Mouse (Mus musculus) CH12.LX (cell line): ENCODE measurements around the gene Bap1. TPM values are rescaled to one million over a fixed set of nuclear protein-coding genes. Genes with fewer than 3 reads are reported as not detected.
A peak's percentile ranks its signal among the peaks of the same experiment; 100 is the strongest.

Source experiments
- DNase-seq: peaks from one replicate; pipeline ENCODE4 v3.0.0-alpha.2; 2013; ENCODE audit errors: extremely low read depth
- H3K27ac ChIP-seq: 2 replicates; pipeline ENCODE4 v1.5.1; 2012; ENCODE audit warnings: low read depth, mild to moderate bottlenecking, control low read depth, moderate library complexity; ENCODE audit not compliant: insufficient read depth
- H3K27me3 ChIP-seq: replicated peaks from 2 replicates; pipeline ENCODE3; 2012; ENCODE audit warnings: inconsistent platforms
- H3K36me3 ChIP-seq, 2 experiments: replicated peaks in 1 of 2; 2 replicates each; pipeline versions ENCODE3 to v1.6.1; 2012; ENCODE audit warnings: inconsistent platforms in 1 of 2, low read length in 1 of 2, mild to moderate bottlenecking in 1 of 2, mixed read lengths in 1 of 2, moderate library complexity in 1 of 2; ENCODE audit not compliant: control insufficient read depth in 1 of 2, insufficient read depth in 1 of 2
- H3K4me1 ChIP-seq, 2 experiments: 2 replicates each; pipeline ENCODE4 v1.6.1; 2012; ENCODE audit warnings: inconsistent platforms in 1 of 2, moderate library complexity in 1 of 2; ENCODE audit not compliant: insufficient read depth in 2 of 2, control insufficient read depth in 1 of 2
- H3K4me2 ChIP-seq: 2 replicates; pipeline ENCODE4 v1.6.1; 2012; ENCODE audit warnings: low read depth, mild to moderate bottlenecking, control low read depth; ENCODE audit not compliant: poor library complexity, insufficient read depth, severe bottlenecking
- H3K4me3 ChIP-seq, 3 experiments: fragments of 150-350 bp in 1 of 3; sonication (generic) in 1 of 3; replicated peaks in 1 of 3; 2 replicates each; pipeline versions ENCODE3 to v1.5.1; 2011 to 2012; ENCODE audit warnings: low read depth in 2 of 3, low read length in 2 of 3, mild to moderate bottlenecking in 2 of 3, moderate library complexity in 2 of 3, control low read depth in 1 of 3, improper control_type of control experiment in 1 of 3, inconsistent platforms in 1 of 3, mixed read lengths in 1 of 3; ENCODE audit not compliant: poor library complexity in 1 of 3
- H3K79me2 ChIP-seq: replicated peaks from 2 replicates; pipeline ENCODE4 v1.6.1; 2012; ENCODE audit warnings: mild to moderate bottlenecking, moderate library complexity; ENCODE audit not compliant: control insufficient read depth, poor library complexity, insufficient read depth, severe bottlenecking; ENCODE audit errors: extremely low read depth
- H3K9ac ChIP-seq: 2 replicates; pipeline ENCODE4 v1.6.1; 2012; ENCODE audit warnings: low read depth, mild to moderate bottlenecking, control low read depth, moderate library complexity; ENCODE audit not compliant: insufficient read depth
- H3K9me3 ChIP-seq: replicated peaks from 2 replicates; pipeline ENCODE3; 2012; ENCODE audit warnings: low read length, inconsistent platforms, mixed read lengths
- BHLHE40 ChIP-seq: IDR thresholded peaks from 2 replicates; pipeline ENCODE4 v1.6.1; 2011; ENCODE audit warnings: mild to moderate bottlenecking, low read depth, low read length, improper control_type of control experiment
- CHD1 ChIP-seq: IDR thresholded peaks from 2 replicates; pipeline ENCODE4 v1.6.1; 2012; ENCODE audit warnings: low read depth, low read length, improper control_type of control experiment, inconsistent platforms
- CHD2 ChIP-seq: IDR thresholded peaks from 2 replicates; pipeline ENCODE4 v1.6.1; 2011; ENCODE audit warnings: low read length, improper control_type of control experiment
- CTCF ChIP-seq, 2 experiments: IDR thresholded peaks in 1 of 2; conservative IDR thresholded peaks in 1 of 2; 2 replicates each; pipeline ENCODE4 v1.5.1; 2011 to 2012; ENCODE audit warnings: low read depth in 2 of 2, low read length in 2 of 2, improper control_type of control experiment in 1 of 2, inconsistent platforms in 1 of 2, mild to moderate bottlenecking in 1 of 2, moderate library complexity in 1 of 2
- E2F4 ChIP-seq: IDR thresholded peaks from 2 replicates; pipeline ENCODE4 v1.6.1; 2011; ENCODE audit warnings: low read depth, low read length, improper control_type of control experiment; ENCODE audit not compliant: insufficient replicate concordance
- ELF1 ChIP-seq: IDR thresholded peaks from 2 replicates; pipeline ENCODE4 v1.6.1; 2014; ENCODE audit warnings: low read depth, mild to moderate bottlenecking, inconsistent platforms, low read length, improper control_type of control experiment
- EP300 ChIP-seq: IDR thresholded peaks from 2 replicates; pipeline ENCODE4 v1.6.1; 2011; ENCODE audit warnings: low read length, improper control_type of control experiment
- ETS1 ChIP-seq: conservative IDR thresholded peaks from 2 replicates; pipeline ENCODE4 v1.6.1; 2012; ENCODE audit warnings: low read depth, mild to moderate bottlenecking, inconsistent platforms, low read length, improper control_type of control experiment, moderate library complexity
- GABPA ChIP-seq: IDR thresholded peaks from 2 replicates; pipeline ENCODE4 v1.6.1; 2012; ENCODE audit warnings: low read depth, low read length, improper control_type of control experiment, inconsistent platforms; ENCODE audit not compliant: insufficient replicate concordance
- HCFC1 ChIP-seq: IDR thresholded peaks from 2 replicates; pipeline ENCODE4 v1.6.1; 2012; ENCODE audit warnings: low read depth, mild to moderate bottlenecking, inconsistent platforms, low read length, improper control_type of control experiment
- IRF4 ChIP-seq: IDR thresholded peaks from 2 replicates; pipeline ENCODE4 v1.6.1; 2014; ENCODE audit warnings: low read depth, mild to moderate bottlenecking, inconsistent platforms, low read length, improper control_type of control experiment
- JUN ChIP-seq: IDR thresholded peaks from 2 replicates; pipeline ENCODE4 v1.6.1; 2011; ENCODE audit warnings: low read depth, mild to moderate bottlenecking, low read length, improper control_type of control experiment, moderate library complexity; ENCODE audit not compliant: insufficient read depth
- JUND ChIP-seq: conservative IDR thresholded peaks from 2 replicates; pipeline ENCODE4 v1.6.1; 2011; ENCODE audit warnings: low read depth, low read length, improper control_type of control experiment
- KAT2A ChIP-seq: IDR thresholded peaks from 2 replicates; pipeline ENCODE4 v1.6.1; 2012; ENCODE audit warnings: low read length, improper control_type of control experiment, inconsistent platforms; ENCODE audit not compliant: insufficient replicate concordance
- MAFK ChIP-seq: IDR thresholded peaks from 2 replicates; pipeline ENCODE4 v1.6.1; 2011; ENCODE audit warnings: low read length, improper control_type of control experiment; ENCODE audit not compliant: insufficient replicate concordance
- MAX ChIP-seq: IDR thresholded peaks from 2 replicates; pipeline ENCODE4 v1.6.1; 2011; ENCODE audit warnings: low read length, improper control_type of control experiment
- MAZ ChIP-seq: IDR thresholded peaks from 2 replicates; pipeline ENCODE4 v1.6.1; 2012; ENCODE audit warnings: low read depth, mild to moderate bottlenecking, inconsistent platforms, low read length, improper control_type of control experiment, moderate library complexity
- MEF2A ChIP-seq: IDR thresholded peaks from 2 replicates; pipeline ENCODE4 v1.6.1; 2014; ENCODE audit warnings: low read depth, mild to moderate bottlenecking, inconsistent platforms, low read length, improper control_type of control experiment, borderline replicate concordance
- MXI1 ChIP-seq: IDR thresholded peaks from 2 replicates; pipeline ENCODE4 v1.6.1; 2011; ENCODE audit warnings: mild to moderate bottlenecking, low read depth, low read length, improper control_type of control experiment
- MYC ChIP-seq: IDR thresholded peaks from 2 replicates; pipeline ENCODE4 v1.6.1; 2011; ENCODE audit warnings: low read depth, mild to moderate bottlenecking, improper control_type of control experiment, low read length
- NELFE ChIP-seq: IDR thresholded peaks from 2 replicates; pipeline ENCODE4 v1.6.1; 2011; ENCODE audit warnings: low read depth, low read length, improper control_type of control experiment
- NRF1 ChIP-seq: IDR thresholded peaks from 2 replicates; pipeline ENCODE4 v1.6.1; 2014; ENCODE audit warnings: low read depth, mild to moderate bottlenecking, inconsistent platforms, low read length, improper control_type of control experiment, moderate library complexity
- PAX5 ChIP-seq: IDR thresholded peaks from 2 replicates; pipeline ENCODE4 v1.6.1; 2012; ENCODE audit warnings: low read length, inconsistent platforms, mixed read lengths
- POLR2A ChIP-seq: IDR thresholded peaks from 2 replicates; pipeline ENCODE4 v1.6.1; 2011; ENCODE audit warnings: low read depth, mild to moderate bottlenecking, improper control_type of control experiment, low read length
- POLR2AphosphoS2 ChIP-seq: IDR thresholded peaks from 2 replicates; pipeline ENCODE4 v1.6.1; 2011; ENCODE audit warnings: low read depth, low read length, improper control_type of control experiment
- RAD21 ChIP-seq: IDR thresholded peaks from 2 replicates; pipeline ENCODE4 v1.6.1; 2011; ENCODE audit warnings: low read depth, mild to moderate bottlenecking, low read length, improper control_type of control experiment, moderate library complexity
- RCOR1 ChIP-seq: conservative IDR thresholded peaks from 2 replicates; pipeline ENCODE4 v1.6.1; 2012; ENCODE audit warnings: low read depth, mild to moderate bottlenecking, inconsistent platforms, low read length, improper control_type of control experiment
- SIN3A ChIP-seq: IDR thresholded peaks from 2 replicates; pipeline ENCODE4 v1.6.1; 2012; ENCODE audit warnings: low read length, improper control_type of control experiment, inconsistent platforms
- SMC3 ChIP-seq: IDR thresholded peaks from 2 replicates; pipeline ENCODE4 v1.6.1; 2011; ENCODE audit warnings: low read depth, low read length, improper control_type of control experiment
- TBP ChIP-seq: conservative IDR thresholded peaks from 2 replicates; pipeline ENCODE4 v1.6.1; 2011; ENCODE audit warnings: low read depth, low read length, improper control_type of control experiment
- TCF12 ChIP-seq: IDR thresholded peaks from 2 replicates; pipeline ENCODE4 v1.6.1; 2014; ENCODE audit warnings: low read depth, mild to moderate bottlenecking, inconsistent platforms, low read length, improper control_type of control experiment
- UBTF ChIP-seq: IDR thresholded peaks from 2 replicates; pipeline ENCODE4 v1.6.1; 2012; ENCODE audit warnings: low read depth, mild to moderate bottlenecking, inconsistent platforms, low read length, improper control_type of control experiment, moderate library complexity
- USF1 ChIP-seq: IDR thresholded peaks from 2 replicates; pipeline ENCODE4 v1.6.1; 2014; ENCODE audit warnings: low read depth, mild to moderate bottlenecking, inconsistent platforms, low read length, improper control_type of control experiment
- USF2 ChIP-seq: conservative IDR thresholded peaks from 2 replicates; pipeline ENCODE4 v1.6.1; 2011; ENCODE audit warnings: low read depth, low read length, improper control_type of control experiment
- ZC3H11A ChIP-seq: IDR thresholded peaks from 2 replicates; pipeline ENCODE4 v1.6.1; 2012; ENCODE audit warnings: low read depth, mild to moderate bottlenecking, inconsistent platforms, low read length, improper control_type of control experiment
- ZKSCAN1 ChIP-seq: IDR thresholded peaks from 2 replicates; pipeline ENCODE4 v1.6.1; 2012; ENCODE audit warnings: low read depth, inconsistent platforms, low read length, improper control_type of control experiment, borderline replicate concordance
- ZMIZ1 ChIP-seq: IDR thresholded peaks from 2 replicates; pipeline ENCODE4 v1.6.1; 2012; ENCODE audit warnings: low read depth, mild to moderate bottlenecking, inconsistent platforms, low read length, improper control_type of control experiment
- ZNF384 ChIP-seq: IDR thresholded peaks from 2 replicates; pipeline ENCODE4 v1.6.1; 2012; ENCODE audit warnings: low read depth, low read length, improper control_type of control experiment, inconsistent platforms
- dilution Hi-C: fragments of 300-500 bp; cut with MboI; formaldehyde crosslinking; loops from 2 replicates; pipeline ENCODE4 v1.14.3; 2020; ENCODE audit warnings: low sequenced_read_pairs; ENCODE audit not compliant: extremely low pct_unique_long_range_greater_than_20kb, extremely low pct_ligation_motif_present
- in situ Hi-C: fragments of 300-500 bp; cut with MboI; formaldehyde crosslinking; loops from 3 replicates; pipeline ENCODE4 v1.14.3; 2019; ENCODE audit warnings: low sequenced_read_pairs, low pct_ligation_motif_present, low pct_unique_long_range_greater_than_20kb, mixed read lengths
- polyA plus RNA-seq: library from polyadenylated mRNA; unstranded; fragments of >175 nt; gene quantifications from 2 replicates; pipeline ENCODE4 v1.2.1, GENCODE M21; 2012; ENCODE audit warnings: low read depth; ENCODE audit not compliant: insufficient read length
- total RNA-seq, 2 experiments: library from RNA; depleted of rRNA; stranded (reverse); fragments of 300-350 nt in 1 of 2; fragments of >200 nt in 1 of 2; gene quantifications; 2 replicates each; pipeline ENCODE4 v1.2.3; 2012 to 2014

The Bap1 gene
- 56.6 and 58.0 TPM in 2 replicates for total RNA-seq (2012; rRNA removed)
- 61.8 and 62.0 TPM in 2 replicates for total RNA-seq (2014; rRNA removed)
- 87.7 and 100 TPM in 2 replicates for polyA plus RNA-seq

DNA sequence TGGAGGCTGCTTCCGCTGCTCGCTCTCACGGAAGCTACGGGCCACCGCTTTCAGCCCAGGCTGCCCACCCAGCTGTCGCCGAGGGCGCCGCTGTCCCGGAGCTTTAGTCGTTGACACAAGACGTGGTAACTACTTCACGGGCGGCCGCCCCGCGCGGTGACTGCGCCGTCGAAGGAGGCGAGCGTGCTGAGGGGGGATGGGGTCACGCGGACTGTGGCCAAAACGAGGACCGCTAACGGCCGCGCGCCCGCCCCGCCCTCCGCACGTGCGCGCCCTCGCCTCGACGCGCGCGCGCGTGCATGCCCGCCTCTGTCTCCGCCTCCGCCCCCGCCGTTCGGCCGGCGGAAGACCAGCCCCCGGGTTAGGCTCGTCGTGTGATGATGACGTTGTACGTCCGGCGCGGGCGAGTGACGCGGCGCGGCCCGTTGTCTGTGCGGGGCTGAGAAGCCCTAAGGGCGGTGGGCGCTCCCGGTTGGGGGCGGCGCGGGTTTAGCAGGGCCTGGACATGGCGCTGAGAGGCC is at the start of gene Bap1, which contains the start of gene Phf7:
TSS of gene Bap1 (plus strand) at position 367 of the 521 bp plus-strand sequence.
TSS of gene Phf7 (minus strand) at position 234 of the 521 bp plus-strand sequence.
- peak within 1 kb of the TSS; percentile 88 to 100 (median 99) for H3K4me3 ChIP-seq
- peak within 1 kb of the TSS; percentile 96 for H3K27ac ChIP-seq
- peaks cover 31 to 48% of the 10 kb centered on the region in 2 experiments for H3K36me3 ChIP-seq
- H3K9me3 ChIP-seq, result no peaks in the 10 kb centered on the region
- peak within 1 kb of the TSS; percentile 91 for H3K9ac ChIP-seq
- no peak for TF ChIP-seq UBTF
- peak; percentile 86; the same call in 1 of the 2 replicates for TF ChIP-seq ZMIZ1
- TF ChIP-seq USF2, result no peak; the same call in 1 of the 2 replicates
- peak; percentile 91 for TF ChIP-seq MAX
- peak; percentile 97 for TF ChIP-seq BHLHE40
- no peak for TF ChIP-seq EP300
- no peak for TF ChIP-seq CTCF (conservative IDR thresholded peaks at IDR 0.05 in 1 of 2, IDR thresholded peaks at IDR 0.05 in 1 of 2; ENCODE audit: low read depth in 2 of 2, low read length in 2 of 2)
- TF ChIP-seq ZC3H11A, result no peak
- TF ChIP-seq E2F4, result no peak
- TF ChIP-seq NELFE, result peak; percentile 72
- no peak for TF ChIP-seq MAFK
- peak; percentile 87 for TF ChIP-seq POLR2A
- no peak for TF ChIP-seq POLR2AphosphoS2
- TF ChIP-seq HCFC1, result peak; percentile 90
- peak; percentile 64 for TF ChIP-seq CHD2
- TF ChIP-seq SIN3A, result peak; percentile 83
- no peak for TF ChIP-seq RAD21
- TF ChIP-seq NRF1, result peak; percentile 57
- no peak for TF ChIP-seq PAX5
- no peak for TF ChIP-seq JUN
- TF ChIP-seq TBP, result no peak
- no peak; the same call in 1 of the 2 replicates for TF ChIP-seq GABPA
- peak; percentile 84 for TF ChIP-seq TCF12
- TF ChIP-seq MXI1, result peak; percentile 75; the same call in 1 of the 2 replicates
- no peak for TF ChIP-seq CHD1
- no peak for TF ChIP-seq ZKSCAN1
- peak; percentile 54 for TF ChIP-seq ETS1
- TF ChIP-seq MYC, result peak; percentile 45
- no peak for TF ChIP-seq SMC3
- 0 out of 2 replicates have a peak, but pooled peaks have one; percentile 41 for TF ChIP-seq IRF4
- TF ChIP-seq KAT2A, result peak; percentile 88; the same call in 1 of the 2 replicates
- no peak for TF ChIP-seq RCOR1
- TF ChIP-seq MEF2A, result no peak; the same call in 1 of the 2 replicates
- TF ChIP-seq MAZ, result peak; percentile 94
- no peak for TF ChIP-seq ZNF384
- TF ChIP-seq USF1, result peak; percentile 35
- TF ChIP-seq JUND, result no peak
- TF ChIP-seq ELF1, result peak; percentile 84
- TF ChIP-seq, all 38 proteins: peak for 18
- peak; percentile 89 for DNase-seq
- Histone ChIP-seq H3K4me2 (peak within 1 kb of the TSS; percentile 85), H3K79me2 (peaks cover 17% of the 10 kb centered on the region), H3K4me1 (peaks cover 3 to 23% of the 10 kb centered on the region in 2 experiments), H3K27me3 (no peaks in the 10 kb centered on the region)
- in situ Hi-C loops (loop anchor here (5.0 kb wide), 1 partner anchor 34 kb away; the partner anchor contains the start of genes Nisch and Sema3g), dilution Hi-C loops (no loop called here)
